ENCODE assay signal across 31 mouse cellular contexts in the genomic region with DNA sequence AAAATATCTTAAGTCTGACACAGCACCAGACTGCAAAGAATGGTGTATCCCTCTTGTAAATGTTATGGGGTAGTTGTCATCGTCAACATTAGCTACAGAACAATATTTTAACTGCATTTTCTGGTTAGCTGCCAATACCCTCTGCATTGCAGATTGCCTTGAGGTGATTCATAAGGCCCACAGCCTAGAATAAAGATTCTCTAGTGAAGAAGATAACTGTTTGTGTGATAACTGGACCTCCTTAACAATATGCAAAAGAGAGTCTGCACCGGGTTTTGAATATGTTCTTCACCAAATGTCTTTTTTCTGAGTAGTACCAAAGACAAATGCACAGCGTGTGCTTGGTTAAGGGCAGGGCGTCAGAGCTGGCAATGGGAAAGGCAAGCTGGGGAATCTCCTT.
A peak's percentile ranks its signal among the peaks of the same experiment; 100 is the strongest.
DNase-seq lines count a peak whose midpoint lies in the region; ATAC-seq and TF ChIP-seq lines count a peak whose summit lies in the region.
"Had no signal": no experiment of that assay in that cellular context is flagged by ENCODE, and none has a peak within 500 bp of the region (broad histone marks: within the 10 kb centered on the region; RNA-seq: fewer than 3 reads in every experiment).

No protein-coding gene starts in this region.

- TF ChIP-seq CTCF in forebrain, postnatal 0 days (IDR thresholded peaks at IDR 0.05; ENCODE audit: low read depth): no peak

- H3K27ac ChIP-seq in forebrain, postnatal 0 days (ENCODE audit: low read depth, low read length): no peak overlapping the region
- H3K27ac ChIP-seq in forebrain, embryonic 14.5 days (ENCODE audit: low read depth, low read length): no peak overlapping the region
- H3K27ac ChIP-seq: embryonic facial prominence, embryonic 10.5 days; embryonic facial prominence, embryonic 13.5 days; forebrain, embryonic 12.5 days; heart, adult 2 months; heart, embryonic 10.5 days; heart, embryonic 13.5 days; hindbrain, embryonic 12.5 days; hindbrain, embryonic 15.5 days had no signal

- H3K36me3 ChIP-seq in forebrain, postnatal 0 days (ENCODE audit: insufficient read depth): no peaks in the 10 kb centered on the region
- no peaks in the 10 kb centered on the region for H3K36me3 ChIP-seq in forebrain, embryonic 14.5 days (ENCODE audit: control insufficient read depth, insufficient read depth, low read length)
- H3K36me3 ChIP-seq: embryonic facial prominence, embryonic 10.5 days; embryonic facial prominence, embryonic 13.5 days; forebrain, embryonic 12.5 days; G1E; heart, embryonic 10.5 days; heart, embryonic 13.5 days; hindbrain, embryonic 12.5 days; hindbrain, embryonic 15.5 days had no signal

- DNase-seq in forebrain, postnatal 0 days: peak; percentile 16
- no peak for DNase-seq in forebrain, embryonic 14.5 days (ENCODE audit: low spot score)
- peak; percentile 22 to 53 for DNase-seq in layer of hippocampus, adult 18-20 months (ENCODE audit: low spot score in 2 of 2)
- no peak for DNase-seq in layer of hippocampus, adult 8-10 months (ENCODE audit: low spot score in 2 of 2)
- peak; percentile 14 to 51 for DNase-seq in left cerebral cortex, postnatal 25 days (ENCODE audit: low spot score in 2 of 2)
- DNase-seq in left cerebral cortex, adult 18-20 months (ENCODE audit: low spot score in 2 of 2): no peak
- DNase-seq in 3T3-L1 (ENCODE audit: low read depth, low spot score): peak; percentile 6
- no peak for DNase-seq in retina, embryonic 14.5 days (ENCODE audit: low spot score)
- DNase-seq: adrenal gland, adult 2 months; adrenal gland, postnatal 14 days; B cell, adult 2 months; cerebellum, adult 11-12 months; cerebellum, adult 8-10 months; cerebellum, postnatal 10 days; cerebellum, postnatal 36 days; embryo, embryonic 11 days; gastrocnemius, postnatal 10 days; gastrocnemius, postnatal 36 days; heart, adult 2 months; heart, postnatal 14 days had no signal

- WGBS in forebrain, postnatal 0 days: 43% methylated on average over 4 of the region's 4 CpGs
- WGBS in forebrain, embryonic 14.5 days: 70% methylated on average over 4 of the region's 4 CpGs

- no peak overlapping the region for H3K4me3 ChIP-seq in forebrain, postnatal 0 days (ENCODE audit: low read depth, low read length)
- no peak overlapping the region for H3K4me3 ChIP-seq in forebrain, embryonic 14.5 days (ENCODE audit: low read depth, low read length)
- H3K4me3 ChIP-seq: embryonic facial prominence, embryonic 10.5 days; embryonic facial prominence, embryonic 13.5 days; erythroblast, embryonic 14.5 days; forebrain, embryonic 12.5 days; heart, adult 2 months; heart, embryonic 10.5 days; heart, embryonic 13.5 days; hindbrain, embryonic 12.5 days; hindbrain, embryonic 15.5 days had no signal

- intact Hi-C loops in left cerebral cortex, postnatal 25 days (cut with DNase I): loop anchor here (5.0 kb wide), 2 partner anchors 42 to 92 kb away; no protein-coding TSS in a partner anchor

- H3K27me3 ChIP-seq in forebrain, postnatal 0 days (ENCODE audit: insufficient read depth, low read length): no peaks in the 10 kb centered on the region
- no peaks in the 10 kb centered on the region for H3K27me3 ChIP-seq in forebrain, embryonic 14.5 days (replicated peaks; ENCODE audit: control insufficient read depth, insufficient read depth, low read length)
- H3K27me3 ChIP-seq: CH12.LX; embryonic facial prominence, embryonic 13.5 days; forebrain, embryonic 12.5 days; heart, embryonic 13.5 days; hindbrain, embryonic 12.5 days; hindbrain, embryonic 15.5 days had no signal

- H3K9ac ChIP-seq in forebrain, postnatal 0 days: no peak overlapping the region
- no peak overlapping the region for H3K9ac ChIP-seq in forebrain, embryonic 14.5 days (ENCODE audit: low read length)
- H3K9ac ChIP-seq: embryonic facial prominence, embryonic 13.5 days; forebrain, embryonic 12.5 days; heart, embryonic 13.5 days; hindbrain, embryonic 12.5 days; hindbrain, embryonic 15.5 days had no signal

- H3K4me1 ChIP-seq in forebrain, postnatal 0 days (ENCODE audit: insufficient read depth): 0 out of 2 replicates have a peak, but pooled peaks cover 3% of the 10 kb centered on the region
- no peaks in the 10 kb centered on the region for H3K4me1 ChIP-seq in forebrain, embryonic 14.5 days (ENCODE audit: control insufficient read depth, insufficient read depth, low read length)
- H3K4me1 ChIP-seq: embryonic facial prominence, embryonic 10.5 days; embryonic facial prominence, embryonic 13.5 days; forebrain, embryonic 12.5 days; heart, embryonic 10.5 days; hindbrain, embryonic 12.5 days had no signal

- no peak overlapping the region for H3K4me2 ChIP-seq in forebrain, postnatal 0 days (ENCODE audit: low read depth)
- no peak overlapping the region for H3K4me2 ChIP-seq in forebrain, embryonic 14.5 days (ENCODE audit: low read length)
- H3K4me2 ChIP-seq: embryonic facial prominence, embryonic 13.5 days; forebrain, embryonic 12.5 days; heart, embryonic 13.5 days; hindbrain, embryonic 12.5 days; hindbrain, embryonic 15.5 days had no signal

- ATAC-seq in forebrain, postnatal 0 days: peak; percentile 28; the same call in 1 of the 2 replicates
- ATAC-seq in forebrain, embryonic 14.5 days: no peak
- ATAC-seq: forebrain, embryonic 16.5 days had no signal

- no peaks in the 10 kb centered on the region for H3K9me3 ChIP-seq in forebrain, postnatal 0 days (ENCODE audit: low read length)
- H3K9me3 ChIP-seq in forebrain, embryonic 14.5 days (replicated peaks; ENCODE audit: control insufficient read depth, low read length): no peaks in the 10 kb centered on the region
- H3K9me3 ChIP-seq: embryonic facial prominence, embryonic 10.5 days; embryonic facial prominence, embryonic 13.5 days; forebrain, embryonic 12.5 days; G1E; heart, embryonic 10.5 days; heart, embryonic 13.5 days; hindbrain, embryonic 12.5 days; hindbrain, embryonic 15.5 days had no signal

Comparison
In these comparisons a context has a peak if more than half of its experiments do, and no peak if none do; other contexts are left out.
1. DNase-seq: peak in forebrain, postnatal 0 days (single experiment), layer of hippocampus, adult 18-20 months (2 of 2), left cerebral cortex, postnatal 25 days (2 of 2) and 3T3-L1 (single experiment); none in forebrain, embryonic 14.5 days (single experiment), layer of hippocampus, adult 8-10 months (0 of 2), left cerebral cortex, adult 18-20 months (0 of 2) and retina, embryonic 14.5 days (single experiment).